Mouse (Mus musculus): ENCODE data around the gene Ttbk2.

Gene Ttbk2

GRCm38 (mm10) chr2:120850424-120851082, at the start of gene Ttbk2:
Gene Ttbk2, minus strand, starts transcription at chr2:120850604.
- peak; percentile 76; the same call in 1 of the 2 replicates for TF ChIP-seq GATA4 (IDR thresholded peaks at IDR 0.05; ENCODE audit: insufficient replicate concordance, low read length)

- TF ChIP-seq GATA4 (IDR thresholded peaks at IDR 0.05; ENCODE audit: insufficient replicate concordance, low read length) = no peak
Measured at GRCm38 (mm10) chr2:120896361-120896760, 46.0 kb upstream of the Ttbk2 start.

GRCm38 (mm10) chr2:120887601-120888000, 37.2 kb upstream of the Ttbk2 start:
- TF ChIP-seq GATA4 (IDR thresholded peaks at IDR 0.05; ENCODE audit: insufficient replicate concordance, low read length) = no peak

- no peak for TF ChIP-seq GATA4 (IDR thresholded peaks at IDR 0.05; ENCODE audit: insufficient replicate concordance, low read length)
Measured at GRCm38 (mm10) chr2:120873192-120873591, 22.8 kb upstream of the Ttbk2 start.

GRCm38 (mm10) chr2:120871447-120872336, 21.3 kb upstream of the Ttbk2 start:
- no peak for TF ChIP-seq GATA4 (IDR thresholded peaks at IDR 0.05; ENCODE audit: insufficient replicate concordance, low read length)

- TF ChIP-seq GATA4 (IDR thresholded peaks at IDR 0.05; ENCODE audit: insufficient replicate concordance, low read length) = no peak
Measured at GRCm38 (mm10) chr2:120867336-120867735, 16.9 kb upstream of the Ttbk2 start.

- no peak for TF ChIP-seq GATA4 (IDR thresholded peaks at IDR 0.05; ENCODE audit: insufficient replicate concordance, low read length)
Measured at GRCm38 (mm10) chr2:120866561-120866960, 16.2 kb upstream of the Ttbk2 start.

GRCm38 (mm10) chr2:120863389-120863788, 13.0 kb upstream of the Ttbk2 start:
- no peak for TF ChIP-seq GATA4 (IDR thresholded peaks at IDR 0.05; ENCODE audit: insufficient replicate concordance, low read length)

- TF ChIP-seq GATA4 (IDR thresholded peaks at IDR 0.05; ENCODE audit: insufficient replicate concordance, low read length) = no peak
Measured at GRCm38 (mm10) chr2:120860699-120861098, 10.3 kb upstream of the Ttbk2 start.

GRCm38 (mm10) chr2:120858131-120858530, 7.7 kb upstream of the Ttbk2 start:
- no peak for TF ChIP-seq GATA4 (IDR thresholded peaks at IDR 0.05; ENCODE audit: insufficient replicate concordance, low read length)

- no peak for TF ChIP-seq GATA4 (IDR thresholded peaks at IDR 0.05; ENCODE audit: insufficient replicate concordance, low read length)
Measured at GRCm38 (mm10) chr2:120853151-120853550, 2.7 kb upstream of the Ttbk2 start.

- no peak for TF ChIP-seq GATA4 (IDR thresholded peaks at IDR 0.05; ENCODE audit: insufficient replicate concordance, low read length)
Measured at GRCm38 (mm10) chr2:120852626-120853025, 2.2 kb upstream of the Ttbk2 start.

- TF ChIP-seq GATA4 (IDR thresholded peaks at IDR 0.05; ENCODE audit: insufficient replicate concordance, low read length) = no peak
Measured at GRCm38 (mm10) chr2:120849449-120850423, 668 bp downstream of the Ttbk2 start, which contains the start of gene Cdan1. Gene Cdan1, minus strand, starts transcription at chr2:120850128.

- no peak for TF ChIP-seq GATA4 (IDR thresholded peaks at IDR 0.05; ENCODE audit: insufficient replicate concordance, low read length)
Measured at GRCm38 (mm10) chr2:120845280-120845679, 5.1 kb downstream of the Ttbk2 start.

GRCm38 (mm10) chr2:120843990-120844389, 6.4 kb downstream of the Ttbk2 start:
- TF ChIP-seq GATA4 (IDR thresholded peaks at IDR 0.05; ENCODE audit: insufficient replicate concordance, low read length) = peak; percentile 47; the same call in 1 of the 2 replicates

Data from liver, adult (tissue).